Mouse (Mus musculus): Measurements from ENCODE around the gene Cox5a. TPM values are rescaled to one million over a fixed set of nuclear protein-coding genes. Genes with fewer than 3 reads are reported as not detected.

Cox5a gene
- total RNA-seq, 1 experiment, result 390 TPM

- Histone ChIP-seq H3K27ac (ENCODE audit: insufficient read depth, low read depth, low read length, poor library complexity, severe bottlenecking) (no peak overlapping the region), H3K9ac (ENCODE audit: insufficient read depth, low read depth, low read length, poor library complexity, severe bottlenecking) (no peak overlapping the region), H3K36me3 (ENCODE audit: control insufficient read depth, insufficient read depth, low read length, poor library complexity, severe bottlenecking) (0 out of 2 replicates have a peak, but pooled peaks cover 5% of the 10 kb centered on the region), H3K9me3 (ENCODE audit: control insufficient read depth, insufficient read depth, low read depth, low read length) (no peaks in the 10 kb centered on the region; the same call in 1 of the 2 replicates), H3K4me1 (ENCODE audit: control insufficient read depth in 2 of 2, insufficient read depth in 2 of 2, low read length in 2 of 2, poor library complexity in 1 of 2) (peaks cover 7 to 22% of the 10 kb centered on the region in 2 experiments; a peak in 3 of 4 replicates), H3K4me3 (ENCODE audit: insufficient read depth in 1 of 2, low read depth in 1 of 2, low read length in 2 of 2, poor library complexity in 1 of 2, severe bottlenecking in 1 of 2) (no peak overlapping the region)
- in situ Hi-C loops (cut with MboI; ENCODE audit: low sequenced_read_pairs in 2 of 2, unreplicated experiment in 2 of 2), result no loop called here
- TF ChIP-seq MAFK (IDR thresholded peaks at IDR 0.05; ENCODE audit: insufficient read depth, low read depth, low read length) (no peak), CHD2 (IDR thresholded peaks at IDR 0.05; ENCODE audit: low read depth, low read length) (no peak), ZNF384 (IDR thresholded peaks at IDR 0.05; ENCODE audit: low read depth, low read length) (no peak), HCFC1 (IDR thresholded peaks at IDR 0.05; ENCODE audit: borderline replicate concordance, insufficient read depth, low read length) (no peak), ZC3H11A (IDR thresholded peaks at IDR 0.05; ENCODE audit: borderline replicate concordance, low read depth, low read length) (no peak)
- no peak for DNase-seq (ENCODE audit: low read depth, low spot score)
These were observed 29.2 kb downstream of the Cox5a start for GRCm38 (mm10) chr9:57550126-57550862.

- Histone ChIP-seq H3K36me3 (ENCODE audit: control insufficient read depth, insufficient read depth, low read length, poor library complexity, severe bottlenecking) (0 out of 2 replicates have a peak, but pooled peaks cover 3% of the 10 kb centered on the region), H3K9me3 (ENCODE audit: control insufficient read depth, insufficient read depth, low read depth, low read length) (no peaks in the 10 kb centered on the region; the same call in 1 of the 2 replicates), H3K4me3 (ENCODE audit: insufficient read depth in 1 of 2, low read depth in 1 of 2, low read length in 2 of 2, poor library complexity in 1 of 2, severe bottlenecking in 1 of 2) (peak within 1 kb of the TSS; percentile 71 to 77), H3K27ac (ENCODE audit: insufficient read depth, low read depth, low read length, poor library complexity, severe bottlenecking) (no peak within 1 kb of the TSS), H3K9ac (ENCODE audit: insufficient read depth, low read depth, low read length, poor library complexity, severe bottlenecking) (peak within 1 kb of the TSS; percentile 69; the same call in 1 of the 2 replicates), H3K4me1 (ENCODE audit: control insufficient read depth in 2 of 2, insufficient read depth in 2 of 2, low read length in 2 of 2, poor library complexity in 1 of 2) (peaks cover 6 to 20% of the 10 kb centered on the region in 2 experiments; a peak in 3 of 4 replicates)
- in situ Hi-C loops (cut with MboI; ENCODE audit: low sequenced_read_pairs in 2 of 2, unreplicated experiment in 2 of 2), result no loop called here
- TF ChIP-seq HCFC1 (IDR thresholded peaks at IDR 0.05; ENCODE audit: borderline replicate concordance, insufficient read depth, low read length) (peak; percentile 91), ZNF384 (IDR thresholded peaks at IDR 0.05; ENCODE audit: low read depth, low read length) (no peak), ZC3H11A (IDR thresholded peaks at IDR 0.05; ENCODE audit: borderline replicate concordance, low read depth, low read length) (no peak), MAFK (IDR thresholded peaks at IDR 0.05; ENCODE audit: insufficient read depth, low read depth, low read length) (no peak)
- DNase-seq (ENCODE audit: low read depth, low spot score), result no peak
These were observed 31.2 kb downstream of the Cox5a start, which contains the start of gene Mpi for GRCm38 (mm10) chr9:57552139-57552887. Gene Mpi, minus strand, starts transcription at chr9:57552763.

- Histone ChIP-seq H3K27ac (ENCODE audit: insufficient read depth, low read depth, low read length, poor library complexity, severe bottlenecking) (no peak overlapping the region), H3K4me1 (ENCODE audit: control insufficient read depth in 2 of 2, insufficient read depth in 2 of 2, low read length in 2 of 2, poor library complexity in 1 of 2) (peaks cover 6 to 17% of the 10 kb centered on the region in 2 experiments; a peak in 3 of 4 replicates), H3K9ac (ENCODE audit: insufficient read depth, low read depth, low read length, poor library complexity, severe bottlenecking) (no peak overlapping the region), H3K36me3 (ENCODE audit: control insufficient read depth, insufficient read depth, low read length, poor library complexity, severe bottlenecking) (0 out of 2 replicates have a peak, but pooled peaks cover 3% of the 10 kb centered on the region), H3K4me3 (ENCODE audit: insufficient read depth in 1 of 2, low read depth in 1 of 2, low read length in 2 of 2, poor library complexity in 1 of 2, severe bottlenecking in 1 of 2) (no peak overlapping the region), H3K9me3 (ENCODE audit: control insufficient read depth, insufficient read depth, low read depth, low read length) (no peaks in the 10 kb centered on the region; the same call in 1 of the 2 replicates)
- DNase-seq (ENCODE audit: low read depth, low spot score), result no peak
- TF ChIP-seq ZC3H11A (IDR thresholded peaks at IDR 0.05; ENCODE audit: borderline replicate concordance, low read depth, low read length) (no peak), ZNF384 (IDR thresholded peaks at IDR 0.05; ENCODE audit: low read depth, low read length) (no peak), HCFC1 (IDR thresholded peaks at IDR 0.05; ENCODE audit: borderline replicate concordance, insufficient read depth, low read length) (no peak), CHD2 (IDR thresholded peaks at IDR 0.05; ENCODE audit: low read depth, low read length) (no peak), MAFK (IDR thresholded peaks at IDR 0.05; ENCODE audit: insufficient read depth, low read depth, low read length) (no peak)
- in situ Hi-C loops (cut with MboI; ENCODE audit: low sequenced_read_pairs in 2 of 2, unreplicated experiment in 2 of 2), result no loop called here
These were observed 32.0 kb downstream of the Cox5a start for GRCm38 (mm10) chr9:57553119-57553518.

DNA sequence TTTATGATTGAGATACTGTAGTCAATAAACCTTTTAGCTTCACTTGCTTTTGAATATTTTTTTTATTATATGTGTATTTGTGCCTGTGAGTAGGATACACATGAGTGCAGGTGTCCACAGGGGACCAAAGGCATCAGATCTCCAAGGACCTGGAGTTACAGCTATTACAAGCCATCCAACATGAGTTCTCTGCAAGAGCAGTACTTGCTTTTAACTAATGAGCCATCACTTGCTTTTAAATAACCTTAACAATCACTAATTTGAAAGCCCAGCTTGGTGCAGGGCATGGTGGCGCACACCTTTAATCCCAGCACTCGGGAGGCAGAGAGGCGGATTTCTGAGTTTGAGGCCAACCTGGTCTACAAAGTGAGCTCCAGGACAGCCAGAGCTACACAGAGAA is 33.7 kb downstream of the Cox5a start:
- in situ Hi-C loops (cut with MboI; ENCODE audit: low sequenced_read_pairs in 2 of 2, unreplicated experiment in 2 of 2), result no loop called here

More for the DNA sequence above, 33.7 kb downstream of the Cox5a start:
- Histone ChIP-seq H3K4me1 (ENCODE audit: control insufficient read depth in 2 of 2, insufficient read depth in 2 of 2, low read length in 2 of 2, poor library complexity in 1 of 2) (peaks cover 6 to 12% of the 10 kb centered on the region in 2 experiments; a peak in 3 of 4 replicates), H3K9ac (ENCODE audit: insufficient read depth, low read depth, low read length, poor library complexity, severe bottlenecking) (no peak overlapping the region), H3K27ac (ENCODE audit: insufficient read depth, low read depth, low read length, poor library complexity, severe bottlenecking) (no peak overlapping the region), H3K9me3 (ENCODE audit: control insufficient read depth, insufficient read depth, low read depth, low read length) (no peaks in the 10 kb centered on the region; the same call in 1 of the 2 replicates), H3K36me3 (ENCODE audit: control insufficient read depth, insufficient read depth, low read length, poor library complexity, severe bottlenecking) (0 out of 2 replicates have a peak, but pooled peaks cover 3% of the 10 kb centered on the region), H3K4me3 (ENCODE audit: insufficient read depth in 1 of 2, low read depth in 1 of 2, low read length in 2 of 2, poor library complexity in 1 of 2, severe bottlenecking in 1 of 2) (no peak overlapping the region)
- no peak for DNase-seq (ENCODE audit: low read depth, low spot score)
- no peak for TF ChIP-seq ZC3H11A (IDR thresholded peaks at IDR 0.05; ENCODE audit: borderline replicate concordance, low read depth, low read length)
- no peak for TF ChIP-seq CHD2 (IDR thresholded peaks at IDR 0.05; ENCODE audit: low read depth, low read length)
- TF ChIP-seq ZNF384 (IDR thresholded peaks at IDR 0.05; ENCODE audit: low read depth, low read length), result no peak
- TF ChIP-seq MAFK (IDR thresholded peaks at IDR 0.05; ENCODE audit: insufficient read depth, low read depth, low read length), result no peak
- TF ChIP-seq HCFC1 (IDR thresholded peaks at IDR 0.05; ENCODE audit: borderline replicate concordance, insufficient read depth, low read length), result no peak

All from ES-E14 (cell line).